Mouse (Mus musculus): ENCODE measurements around the gene Rcan2. TPM values are rescaled to one million over a fixed set of nuclear protein-coding genes. Genes with fewer than 3 reads are reported as not detected.
"Not testable (repeated sequence)": the region's sequence is repeated elsewhere in the genome, so short reads cannot be mapped to it uniquely, and the experiment has no call there.

Rcan2 gene
- total and polyA plus RNA-seq, 3 experiments = 195 to 439 (median 382) TPM

- TF ChIP-seq POLR2A (IDR thresholded peaks at IDR 0.05; ENCODE audit: insufficient read depth, low read depth, low read length) (no peak), EP300 (IDR thresholded peaks at IDR 0.05; ENCODE audit: insufficient read depth, low read depth, low read length) (no peak), CTCF (IDR thresholded peaks at IDR 0.05) (no peak)
- Histone ChIP-seq H3K79me2 (replicated peaks; ENCODE audit: control insufficient read depth, insufficient read depth, low read length) (no peaks in the 10 kb centered on the region), H3K4me1 (ENCODE audit: control insufficient read depth, insufficient read depth, low read length) (peaks cover 2% of the 10 kb centered on the region), H3K9ac (ENCODE audit: low read depth, low read length) (no peak overlapping the region; the same call in 1 of the 2 replicates), H3K27ac (no peak overlapping the region), H3K27me3 (ENCODE audit: control insufficient read depth, insufficient read depth, low read length) (no peaks in the 10 kb centered on the region), H3K36me3 (ENCODE audit: control insufficient read depth, insufficient read depth, low read length) (peaks cover 15% of the 10 kb centered on the region), H3K4me3 (no peak overlapping the region)
- intact Hi-C loops (cut with DNase I) = no loop called here
- WGBS = 64% methylated on average over 10 of the region's 10 CpGs
- DNase-seq = no peak
Measured at GRCm38 (mm10) chr17:43817171-43817570, 16.0 kb downstream of the Rcan2 start.

DNA sequence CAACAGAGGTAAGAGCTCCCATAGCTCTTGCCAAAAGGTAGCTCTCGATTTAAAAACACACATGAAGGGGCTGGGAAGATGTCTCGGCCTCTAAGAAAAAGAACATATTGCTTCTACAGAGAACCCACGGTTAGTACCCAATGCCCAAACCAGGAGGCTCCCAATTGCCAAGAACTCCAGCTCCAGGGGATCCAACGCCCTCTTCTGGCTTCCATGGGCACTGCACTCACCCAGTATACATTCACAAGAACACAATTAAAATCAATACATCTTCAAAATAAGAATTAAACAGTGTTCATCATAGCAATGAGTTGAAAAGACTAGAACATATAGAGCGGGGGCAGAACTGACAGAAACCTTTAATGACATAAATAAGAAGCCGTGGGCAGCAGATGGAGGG lies 17.2 kb downstream of the Rcan2 start:
- WGBS = 70% methylated on average over 6 of the region's 6 CpGs
- Histone ChIP-seq H3K36me3 (ENCODE audit: control insufficient read depth, insufficient read depth, low read length) (peaks cover 15% of the 10 kb centered on the region), H3K4me3 (no peak overlapping the region), H3K79me2 (replicated peaks; ENCODE audit: control insufficient read depth, insufficient read depth, low read length) (no peaks in the 10 kb centered on the region), H3K4me1 (ENCODE audit: control insufficient read depth, insufficient read depth, low read length) (peaks cover 2% of the 10 kb centered on the region), H3K27me3 (ENCODE audit: control insufficient read depth, insufficient read depth, low read length) (no peaks in the 10 kb centered on the region), H3K9ac (ENCODE audit: low read depth, low read length) (no peak overlapping the region), H3K27ac (no peak overlapping the region)
- TF ChIP-seq CTCF (IDR thresholded peaks at IDR 0.05) = peak; percentile 55
- TF ChIP-seq EP300 (IDR thresholded peaks at IDR 0.05; ENCODE audit: insufficient read depth, low read depth, low read length) = no peak
- no peak for TF ChIP-seq POLR2A (IDR thresholded peaks at IDR 0.05; ENCODE audit: insufficient read depth, low read depth, low read length)
- DNase-seq = no peak
- intact Hi-C loops (cut with DNase I) = no loop called here

- WGBS = 62% methylated on average over 2 of the region's 2 CpGs
- H3K27me3 ChIP-seq (ENCODE audit: control insufficient read depth, insufficient read depth, low read length) = no peaks in the 10 kb centered on the region
- H3K9ac ChIP-seq (ENCODE audit: low read depth, low read length) = no peak overlapping the region
- no peak for DNase-seq
- H3K27ac ChIP-seq = no peak overlapping the region
- peaks cover 2% of the 10 kb centered on the region for H3K4me1 ChIP-seq (ENCODE audit: control insufficient read depth, insufficient read depth, low read length)
- TF ChIP-seq POLR2A (IDR thresholded peaks at IDR 0.05; ENCODE audit: insufficient read depth, low read depth, low read length) = no peak
- no peak for TF ChIP-seq CTCF (IDR thresholded peaks at IDR 0.05)
- no peak for TF ChIP-seq EP300 (IDR thresholded peaks at IDR 0.05; ENCODE audit: insufficient read depth, low read depth, low read length)
- intact Hi-C loops (cut with DNase I) = no loop called here
- peaks cover 11% of the 10 kb centered on the region for H3K36me3 ChIP-seq (ENCODE audit: control insufficient read depth, insufficient read depth, low read length)
- H3K4me3 ChIP-seq = no peak overlapping the region
- H3K79me2 ChIP-seq (replicated peaks; ENCODE audit: control insufficient read depth, insufficient read depth, low read length) = no peaks in the 10 kb centered on the region
Measured at GRCm38 (mm10) chr17:43820904-43821303, 19.8 kb downstream of the Rcan2 start.

- Histone ChIP-seq H3K4me1 (ENCODE audit: control insufficient read depth, insufficient read depth, low read length) (no peaks in the 10 kb centered on the region; the same call in none of the 2 replicates), H3K9ac (ENCODE audit: low read depth, low read length) (no peak overlapping the region), H3K27ac (no peak overlapping the region), H3K79me2 (replicated peaks; ENCODE audit: control insufficient read depth, insufficient read depth, low read length) (no peaks in the 10 kb centered on the region), H3K36me3 (ENCODE audit: control insufficient read depth, insufficient read depth, low read length) (peaks cover 12% of the 10 kb centered on the region), H3K4me3 (no peak overlapping the region), H3K27me3 (ENCODE audit: control insufficient read depth, insufficient read depth, low read length) (no peaks in the 10 kb centered on the region)
- intact Hi-C loops (cut with DNase I) = no loop called here
- TF ChIP-seq POLR2A (IDR thresholded peaks at IDR 0.05; ENCODE audit: insufficient read depth, low read depth, low read length) = no peak
- no peak for TF ChIP-seq CTCF (IDR thresholded peaks at IDR 0.05)
- no peak for TF ChIP-seq EP300 (IDR thresholded peaks at IDR 0.05; ENCODE audit: insufficient read depth, low read depth, low read length)
- no peak for DNase-seq
- 71% methylated on average over 6 of the region's 6 CpGs for WGBS
Measured at GRCm38 (mm10) chr17:43822207-43822606, 21.1 kb downstream of the Rcan2 start.

GRCm38 (mm10) chr17:43822630-43823029 lies 21.5 kb downstream of the Rcan2 start:
- no peaks in the 10 kb centered on the region; the same call in none of the 2 replicates for H3K4me1 ChIP-seq (ENCODE audit: control insufficient read depth, insufficient read depth, low read length)
- WGBS = 44% methylated on average over 2 of the region's 2 CpGs
- no peak overlapping the region for H3K9ac ChIP-seq (ENCODE audit: low read depth, low read length)
- peaks cover 12% of the 10 kb centered on the region for H3K36me3 ChIP-seq (ENCODE audit: control insufficient read depth, insufficient read depth, low read length)
- intact Hi-C loops (cut with DNase I) = no loop called here
- DNase-seq = no peak
- H3K27ac ChIP-seq = no peak overlapping the region
- H3K79me2 ChIP-seq (replicated peaks; ENCODE audit: control insufficient read depth, insufficient read depth, low read length) = no peaks in the 10 kb centered on the region
- no peaks in the 10 kb centered on the region for H3K27me3 ChIP-seq (ENCODE audit: control insufficient read depth, insufficient read depth, low read length)
- no peak overlapping the region for H3K4me3 ChIP-seq
- TF ChIP-seq EP300 (IDR thresholded peaks at IDR 0.05; ENCODE audit: insufficient read depth, low read depth, low read length) (no peak), POLR2A (IDR thresholded peaks at IDR 0.05; ENCODE audit: insufficient read depth, low read depth, low read length) (no peak), CTCF (IDR thresholded peaks at IDR 0.05) (no peak)

DNA sequence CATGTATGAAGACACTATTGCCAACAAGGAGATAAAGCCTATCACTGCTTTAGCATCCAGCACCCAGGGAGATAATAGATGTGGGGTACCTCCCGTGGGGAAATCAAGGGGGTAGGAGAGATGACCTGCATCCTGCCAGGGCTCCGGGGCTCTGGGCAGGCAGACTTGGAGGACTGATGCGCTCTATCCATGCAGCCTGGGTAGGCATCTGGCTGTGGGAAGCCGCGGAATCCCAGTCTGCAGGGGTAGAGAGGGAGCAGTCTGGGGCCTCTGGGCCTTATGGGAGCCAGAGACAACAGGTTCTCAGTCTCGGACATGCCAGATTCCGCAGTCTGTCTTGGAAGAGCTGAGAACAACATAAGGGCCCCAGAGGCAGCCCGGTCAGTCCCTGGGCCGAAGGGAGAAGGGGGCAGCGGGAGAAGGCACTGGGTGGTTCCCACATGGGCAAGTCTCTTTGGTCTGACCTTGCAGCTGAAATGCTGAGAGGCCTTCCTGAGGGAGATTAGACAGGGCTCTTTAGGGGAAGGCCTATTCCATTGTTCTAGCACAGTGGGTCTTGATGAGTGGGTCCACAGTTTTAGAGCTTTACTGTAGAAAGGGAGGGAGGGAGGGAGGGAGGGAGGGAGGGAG lies 23.7 kb downstream of the Rcan2 start:
- H3K9ac ChIP-seq (ENCODE audit: low read depth, low read length) = no peak overlapping the region
- peak overlapping the region; percentile 24 for H3K27ac ChIP-seq
- H3K4me1 ChIP-seq (ENCODE audit: control insufficient read depth, insufficient read depth, low read length) = no peaks in the 10 kb centered on the region; the same call in none of the 2 replicates
- H3K36me3 ChIP-seq (ENCODE audit: control insufficient read depth, insufficient read depth, low read length) = peaks cover 12% of the 10 kb centered on the region
- no peak for DNase-seq
- H3K27me3 ChIP-seq (ENCODE audit: control insufficient read depth, insufficient read depth, low read length) = no peaks in the 10 kb centered on the region
- intact Hi-C loops (cut with DNase I) = no loop called here
- 66% methylated on average over 10 of the region's 10 CpGs for WGBS
- no peak for TF ChIP-seq EP300 (IDR thresholded peaks at IDR 0.05; ENCODE audit: insufficient read depth, low read depth, low read length)
- no peak for TF ChIP-seq POLR2A (IDR thresholded peaks at IDR 0.05; ENCODE audit: insufficient read depth, low read depth, low read length)
- TF ChIP-seq CTCF (IDR thresholded peaks at IDR 0.05) = no peak
- no peaks in the 10 kb centered on the region for H3K79me2 ChIP-seq (replicated peaks; ENCODE audit: control insufficient read depth, insufficient read depth, low read length)
- H3K4me3 ChIP-seq = no peak overlapping the region

GRCm38 (mm10) chr17:43825411-43825785 lies 24.2 kb downstream of the Rcan2 start:
- DNase-seq; H3K79me2 ChIP-seq (replicated peaks; ENCODE audit: control insufficient read depth, insufficient read depth, low read length); H3K27me3 ChIP-seq (ENCODE audit: control insufficient read depth, insufficient read depth, low read length); H3K36me3 ChIP-seq (ENCODE audit: control insufficient read depth, insufficient read depth, low read length); intact Hi-C loops (cut with DNase I); H3K9ac ChIP-seq (ENCODE audit: low read depth, low read length); H3K27ac ChIP-seq; H3K4me3 ChIP-seq; H3K4me1 ChIP-seq (ENCODE audit: control insufficient read depth, insufficient read depth, low read length): not testable (repeated sequence)
- WGBS = 48% methylated on average over 1 of the region's 1 CpGs

Measured in heart, adult 2 months (tissue).